Mouse (Mus musculus) left cerebral cortex, postnatal 14 days (tissue): ENCODE measurements at regions not wholly inside any gene's neighbourhood (a gene's known extent, or its start where the extent isn't known, plus 50 kb on each side); places are given as distances from the start of the nearest gene placed in this dataset.
A peak's percentile ranks its signal among the peaks of the same experiment; 100 is the strongest.

Experiments
- DNase-seq, 2 experiments: peaks; one replicate each; pipeline ENCODE4 v3.0.0; 2021 to 2022; ENCODE audit warnings: low spot score in 2 of 2, mixed read lengths in 1 of 2
- intact Hi-C: fragments of 180-260 bp; cut with DNase I; formaldehyde crosslinking; loops from one replicate; pipeline ENCODE4 v1.15.1; 2025

DNA sequence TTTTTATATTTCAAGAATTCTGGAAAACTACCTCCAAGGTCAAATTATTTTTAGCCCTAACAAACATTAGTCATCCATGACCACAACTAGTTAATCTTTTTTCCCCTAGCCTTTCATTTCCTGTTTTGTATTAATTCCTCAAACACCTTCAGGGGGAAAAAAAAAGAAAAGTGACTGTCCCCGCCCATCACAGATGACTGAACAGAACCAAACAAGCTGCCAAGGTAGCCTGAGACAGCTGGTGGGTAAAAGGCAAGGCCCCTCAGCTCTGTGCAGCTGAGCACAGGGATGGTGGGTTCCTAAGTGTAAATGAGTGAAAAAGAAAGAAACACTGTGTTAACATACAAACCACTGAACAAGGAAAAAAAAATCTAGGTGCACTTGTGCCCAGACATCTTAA lies 145.6 kb downstream of the Rpl36a-ps1 start:
- no peak for DNase-seq
- intact Hi-C loops = no loop called here

DNA sequence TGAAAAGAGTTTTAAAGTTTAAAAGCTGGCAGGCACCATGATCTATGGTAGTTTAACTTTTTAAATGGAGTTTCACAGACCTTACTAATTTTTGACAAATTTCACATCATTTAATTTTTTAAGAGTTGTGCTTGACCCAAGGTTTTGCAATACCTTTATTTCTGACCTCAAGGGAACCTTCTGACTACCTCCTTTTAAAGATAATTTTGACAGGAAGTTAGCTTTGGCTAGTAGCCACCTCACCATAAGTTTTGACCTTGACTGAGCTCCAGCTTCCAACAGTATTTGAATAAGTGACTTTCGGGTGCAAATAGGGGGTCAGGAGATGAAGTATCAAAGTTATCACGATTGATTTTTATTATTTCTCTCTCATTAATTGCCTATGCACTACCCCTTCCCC lies 149.9 kb downstream of the Rpl36a-ps1 start:
- DNase-seq = no peak
- intact Hi-C loops = no loop called here

DNA sequence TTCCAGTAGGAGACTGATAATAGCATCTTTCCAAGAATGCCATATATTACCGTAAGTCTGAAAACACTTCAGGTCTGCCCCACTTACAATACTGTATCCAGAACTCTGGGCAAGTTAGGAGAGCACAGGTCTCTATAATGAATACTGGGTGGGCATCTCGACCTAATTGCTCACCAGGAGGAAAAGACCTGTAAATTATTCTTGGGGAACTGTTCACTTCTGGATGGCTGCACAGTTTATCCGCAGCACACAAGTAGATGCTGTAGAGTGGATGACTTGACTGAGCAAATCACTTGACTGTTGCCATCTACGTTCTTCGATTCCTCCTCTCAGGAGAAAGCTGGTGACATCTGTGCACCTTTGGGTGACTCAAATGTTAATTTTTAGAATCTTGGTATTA lies 159.8 kb downstream of the Rpl36a-ps1 start:
- intact Hi-C loops = no loop called here
- no peak for DNase-seq

DNA sequence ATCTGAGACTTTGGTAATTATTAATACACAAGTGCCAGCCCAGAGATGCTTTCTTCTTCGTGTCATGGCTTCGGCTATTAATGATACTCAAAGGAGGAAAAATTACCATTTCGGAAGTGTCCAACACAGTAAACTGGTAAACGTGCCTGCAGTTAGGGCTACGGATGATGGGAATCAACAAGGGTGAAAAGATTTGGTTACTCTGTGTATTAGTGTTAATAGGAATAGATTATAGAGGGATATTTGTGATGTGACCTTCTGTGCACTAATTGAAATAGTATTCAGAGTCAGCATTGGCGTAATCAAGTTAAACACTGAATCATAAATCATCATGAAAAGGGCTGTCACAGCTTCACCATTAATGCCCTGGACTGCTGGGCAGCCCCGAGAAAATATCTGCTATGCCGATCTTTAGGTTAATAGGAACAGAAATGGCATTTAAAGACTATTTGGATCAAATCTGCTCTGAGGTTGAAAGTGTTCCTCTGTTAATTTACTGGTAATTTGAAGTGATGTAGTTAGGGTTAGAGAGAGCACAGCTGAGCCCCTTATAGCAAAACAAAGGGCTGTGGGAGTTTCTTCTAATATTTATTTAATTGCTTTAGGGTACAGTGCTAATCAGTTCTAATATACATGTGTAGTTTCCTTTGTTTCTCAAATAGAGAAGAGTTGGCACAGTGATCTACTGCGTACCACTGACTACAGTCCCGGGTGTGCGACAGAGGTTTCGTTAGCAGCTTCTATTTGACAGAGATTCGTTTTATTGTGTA lies 160.7 kb downstream of the Rpl36a-ps1 start:
- intact Hi-C loops = no loop called here
- no peak for DNase-seq

DNA sequence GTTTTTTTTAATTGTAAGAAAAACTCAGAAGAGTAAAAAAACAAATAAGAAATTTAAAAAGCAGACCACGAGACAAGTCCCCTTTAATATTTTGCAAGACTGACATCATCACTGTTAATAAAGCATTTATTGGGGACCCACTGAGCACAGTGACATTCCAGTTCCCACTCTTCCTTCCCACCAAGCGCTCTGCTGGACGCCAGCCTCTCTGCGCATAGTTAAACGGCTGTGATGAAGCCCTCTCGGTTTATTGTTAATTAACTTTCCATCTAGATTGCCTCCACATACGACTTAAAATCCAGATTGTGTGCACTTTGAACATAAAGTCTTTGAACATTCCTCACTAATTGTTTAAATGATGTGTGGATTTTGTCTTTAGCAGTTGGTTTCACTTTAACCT lies 161.7 kb downstream of the Rpl36a-ps1 start:
- intact Hi-C loops = no loop called here
- DNase-seq = no peak

DNA sequence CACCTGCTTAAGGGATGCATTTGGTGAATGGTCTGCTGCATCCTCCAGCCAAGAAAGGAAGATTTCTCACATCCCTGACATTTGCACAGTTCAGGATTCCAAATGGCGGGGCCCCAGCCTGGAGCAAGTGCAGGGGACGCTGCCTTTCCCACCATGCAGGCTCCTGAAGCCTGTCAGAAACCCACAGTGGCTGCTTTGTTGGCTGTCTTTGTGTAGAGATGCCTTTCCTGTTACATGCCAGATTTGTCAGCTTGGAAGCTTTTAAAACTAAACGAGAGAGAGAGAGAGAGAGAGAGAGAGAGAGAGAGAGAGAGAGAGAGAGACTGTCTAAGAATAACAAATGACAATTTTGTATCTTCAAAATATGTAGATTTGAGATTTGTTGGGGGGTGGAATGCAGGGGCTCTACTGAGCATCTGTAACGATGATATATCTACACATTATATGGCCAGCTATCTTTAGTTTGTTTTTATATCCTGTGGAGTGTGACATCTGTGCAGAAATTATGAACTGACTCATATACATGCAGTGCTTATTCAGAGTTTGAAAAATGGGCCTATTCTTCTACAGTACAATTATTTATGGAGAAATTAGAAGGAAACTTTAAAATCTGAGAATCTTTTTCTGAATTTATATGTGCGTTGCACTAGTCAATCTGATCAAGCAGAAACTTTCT lies 164.0 kb downstream of the Rpl36a-ps1 start:
- no peak for DNase-seq
- intact Hi-C loops = no loop called here

DNA sequence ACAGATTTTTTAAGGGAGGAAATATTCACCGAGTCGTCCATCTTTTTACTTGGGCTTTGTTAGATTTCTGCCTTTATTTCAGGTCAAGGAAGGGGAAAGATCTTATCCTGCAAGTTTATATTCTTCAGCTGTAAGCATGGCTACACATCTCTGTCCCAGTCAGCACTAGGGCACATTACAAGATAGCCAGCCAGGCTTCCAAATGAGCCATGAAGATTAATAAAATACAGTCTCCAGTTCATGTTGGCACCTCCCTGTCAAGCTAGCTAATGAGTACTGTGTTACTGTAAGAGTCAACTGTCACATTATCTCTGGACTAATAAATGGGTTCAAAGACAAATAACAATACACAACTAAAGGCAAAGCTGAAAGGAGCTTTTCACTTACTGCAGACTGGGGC lies 166.6 kb downstream of the Rpl36a-ps1 start:
- intact Hi-C loops = no loop called here
- no peak for DNase-seq

DNA sequence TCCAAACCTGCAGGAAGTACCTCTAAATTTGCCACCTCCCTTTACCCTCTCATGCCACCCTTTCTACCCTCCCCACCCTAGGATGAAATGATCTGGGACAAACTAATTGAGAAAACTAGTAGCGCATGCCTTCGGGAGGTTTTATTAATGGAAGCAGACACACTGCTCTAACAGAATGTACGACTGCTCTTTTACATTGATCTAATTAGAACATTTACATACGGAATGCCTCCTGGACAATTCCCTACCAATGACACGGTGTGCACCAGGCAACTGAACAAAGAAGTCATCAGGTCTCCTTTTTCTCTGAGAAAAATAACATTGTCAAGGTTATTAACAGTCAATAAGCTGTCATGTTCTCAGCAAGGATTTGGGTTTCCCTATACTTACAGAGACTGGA lies 180.5 kb downstream of the Rpl36a-ps1 start:
- intact Hi-C loops = no loop called here
- DNase-seq = no peak

DNA sequence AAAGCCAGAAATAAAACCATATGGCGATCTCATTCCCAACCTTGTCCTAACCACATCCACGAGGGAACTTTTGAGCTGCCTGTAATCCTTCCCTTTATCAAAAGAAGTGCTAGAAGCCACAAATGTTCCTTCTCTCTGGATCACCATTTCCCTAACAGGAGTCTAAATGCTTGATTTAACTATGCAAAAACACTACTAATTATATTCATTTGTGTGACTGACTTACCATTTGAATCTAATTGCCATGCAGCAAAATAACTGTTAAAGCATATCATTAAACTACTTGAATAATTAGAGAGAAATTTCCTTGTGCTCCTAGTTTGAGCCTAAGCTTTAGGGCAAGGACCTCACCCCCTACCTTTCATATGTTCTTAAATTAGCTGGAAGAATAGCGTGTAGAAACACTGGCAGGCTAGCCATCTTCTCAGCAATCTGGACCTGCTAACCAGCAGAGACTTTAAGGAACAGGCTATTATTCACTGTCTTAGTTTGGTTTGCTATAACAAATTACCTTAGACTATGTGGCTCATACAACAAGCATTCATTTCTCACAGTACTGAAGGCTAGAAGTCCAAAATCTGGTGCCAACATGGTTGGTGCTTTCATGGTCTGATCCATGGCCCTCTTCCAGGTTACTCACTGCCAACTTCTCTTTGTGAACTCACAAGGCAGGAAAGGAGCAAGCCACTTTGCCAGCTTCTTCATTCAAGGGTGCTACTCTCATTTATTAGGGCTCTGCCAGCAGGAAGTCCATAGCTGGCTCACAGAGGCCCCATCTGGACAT lies 183.7 kb downstream of the Rpl36a-ps1 start:
- intact Hi-C loops = no loop called here
- peak; percentile 25 to 32 for DNase-seq

DNA sequence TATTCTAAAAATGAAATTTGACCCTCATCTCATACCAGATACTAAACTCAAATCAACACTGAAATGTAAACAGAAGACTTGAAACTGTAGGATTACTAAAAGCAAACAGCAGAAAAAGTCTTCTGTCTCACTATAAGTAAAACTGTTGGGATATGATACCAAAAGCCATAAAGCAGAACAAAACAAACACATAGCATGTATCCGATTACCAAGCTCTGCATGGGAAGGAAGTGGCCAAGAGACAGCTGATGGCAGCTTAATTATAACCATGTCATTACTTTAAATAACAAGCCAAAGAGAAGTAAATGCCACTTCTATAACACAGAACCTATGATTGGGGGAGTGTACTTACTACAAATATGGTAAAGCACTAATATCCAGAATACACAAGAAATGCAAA lies 186.0 kb downstream of the Rpl36a-ps1 start:
- intact Hi-C loops = no loop called here
- no peak for DNase-seq

DNA sequence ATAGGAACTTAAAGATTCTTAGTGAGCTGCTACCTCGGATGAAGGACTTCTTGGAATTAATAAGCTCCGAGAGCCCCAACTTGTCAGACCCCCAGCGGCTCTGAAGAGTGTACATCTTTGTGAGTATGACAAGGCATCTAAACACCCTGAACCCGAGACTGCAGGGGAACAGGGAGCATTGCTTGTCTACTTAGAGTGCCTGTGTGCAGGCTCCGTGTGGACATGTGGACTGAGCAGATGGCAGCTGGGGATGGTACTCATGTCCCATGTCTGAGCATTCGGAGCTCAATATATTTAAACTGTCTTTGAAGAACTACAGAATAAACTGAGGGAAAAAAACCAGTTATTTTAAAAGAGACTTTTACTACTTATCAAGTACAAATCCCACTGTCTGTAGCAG lies 189.1 kb downstream of the Rpl36a-ps1 start:
- intact Hi-C loops = no loop called here
- DNase-seq = peak in 1 of 2 experiments; percentile 30

DNA sequence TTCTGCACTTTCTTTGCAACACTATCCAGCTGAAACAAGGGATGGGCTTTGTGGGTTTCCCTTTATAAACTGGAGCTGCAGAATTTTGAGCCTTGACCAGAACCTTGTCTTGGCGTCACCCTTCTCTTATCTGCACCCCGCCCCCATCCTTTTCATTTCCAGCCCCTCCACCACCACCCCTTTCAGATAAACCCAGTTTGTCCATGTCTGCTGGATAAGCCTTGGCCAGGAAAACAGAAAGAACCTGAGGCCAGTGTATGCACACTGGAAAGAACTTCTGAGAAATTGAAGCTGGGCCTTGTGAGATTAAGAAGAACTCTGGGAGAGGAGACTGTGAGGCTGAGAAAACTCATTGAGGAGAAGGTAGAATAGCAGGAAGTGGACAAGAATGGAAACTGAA lies 192.8 kb downstream of the Rpl36a-ps1 start:
- intact Hi-C loops = no loop called here
- no peak for DNase-seq

DNA sequence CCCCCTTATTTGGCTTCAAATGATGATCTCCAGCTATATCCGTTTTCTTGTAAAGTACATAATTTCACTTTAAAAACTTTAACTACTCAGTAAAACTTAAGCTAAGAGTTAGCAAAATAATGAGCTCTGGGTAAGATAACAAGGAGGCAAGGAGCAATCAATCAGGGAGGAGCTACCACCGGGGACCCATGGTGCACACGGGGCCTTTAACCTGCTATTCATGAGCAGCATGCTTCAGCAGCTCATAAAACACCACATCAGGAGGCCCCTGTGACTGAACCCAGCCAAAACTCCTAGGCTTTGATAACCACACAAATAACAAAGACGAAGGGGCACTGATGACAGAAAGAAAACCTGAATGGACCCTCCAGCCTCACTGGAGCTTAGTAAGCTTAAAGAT lies 202.1 kb downstream of the Rpl36a-ps1 start:
- no peak for DNase-seq
- intact Hi-C loops = no loop called here

DNA sequence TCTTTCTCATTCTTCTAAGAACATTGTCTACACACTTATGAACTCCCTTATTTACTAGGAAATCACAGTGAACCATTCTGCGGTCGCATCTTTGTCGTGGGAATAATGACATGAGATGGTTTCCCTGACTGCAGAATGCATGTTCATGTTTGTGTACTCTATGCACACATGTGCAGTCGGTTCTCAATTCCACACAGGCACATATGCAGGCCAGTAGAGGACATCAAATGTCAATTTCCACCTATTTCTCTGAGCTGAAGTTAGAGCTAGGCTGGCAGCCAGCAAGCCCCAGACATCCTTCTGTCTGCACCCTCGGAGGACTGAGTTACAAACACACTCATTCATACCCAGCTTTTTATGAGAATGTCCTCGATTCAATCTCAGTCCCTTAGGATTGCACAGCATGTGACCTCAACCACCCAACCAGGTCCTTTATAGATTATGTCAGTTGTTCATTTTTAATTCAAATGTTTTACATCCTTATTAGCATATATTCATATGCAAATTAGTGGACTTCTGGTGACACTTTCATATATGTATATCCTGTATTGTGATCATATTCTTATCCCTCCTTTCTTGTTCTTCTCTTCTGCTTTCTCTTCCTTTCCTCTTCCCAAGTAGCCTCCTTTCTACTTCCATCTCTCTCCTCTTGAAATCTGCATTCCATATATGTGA lies 202.7 kb downstream of the Rpl36a-ps1 start:
- no peak for DNase-seq
- intact Hi-C loops = no loop called here

DNA sequence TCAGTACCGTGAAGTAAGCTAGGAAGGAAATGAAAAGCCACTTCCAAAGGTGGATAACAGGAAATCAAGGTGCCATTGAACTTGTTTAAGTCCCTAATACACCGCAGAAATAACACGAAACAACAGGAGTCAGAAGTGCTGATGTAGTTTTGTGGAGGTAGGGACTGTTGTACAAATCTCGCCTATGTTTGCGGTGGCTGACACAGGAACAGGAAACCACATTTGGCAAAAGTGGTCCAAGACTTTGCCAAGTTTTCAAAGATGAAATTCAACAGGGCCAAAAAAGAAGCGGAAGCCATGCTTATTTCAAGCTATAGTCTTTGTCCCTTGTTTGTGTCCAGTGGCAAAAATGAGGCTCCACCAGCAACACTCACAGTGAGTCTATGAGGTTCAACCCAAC lies 204.3 kb downstream of the Rpl36a-ps1 start:
- intact Hi-C loops = no loop called here
- no peak for DNase-seq

DNA sequence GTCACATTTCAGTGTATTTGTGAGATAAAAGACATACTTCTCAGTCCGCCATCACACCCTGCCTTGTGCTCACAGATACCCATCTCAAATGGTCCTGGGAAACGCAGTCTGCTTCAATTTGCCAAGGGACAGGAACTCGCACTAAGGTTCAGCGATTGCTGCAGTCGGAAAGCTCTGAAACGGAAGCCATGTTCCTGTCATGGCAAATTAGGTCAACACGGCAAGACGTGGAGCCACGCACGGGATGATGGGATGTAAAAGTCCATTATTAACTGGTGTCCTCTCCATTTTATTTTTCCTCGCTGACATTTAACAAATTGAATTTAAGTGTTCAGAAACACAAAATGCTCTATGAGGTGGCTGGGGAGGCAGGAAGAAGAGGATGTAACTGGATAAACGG lies 212.4 kb downstream of the Rpl36a-ps1 start:
- intact Hi-C loops = no loop called here
- no peak for DNase-seq

DNA sequence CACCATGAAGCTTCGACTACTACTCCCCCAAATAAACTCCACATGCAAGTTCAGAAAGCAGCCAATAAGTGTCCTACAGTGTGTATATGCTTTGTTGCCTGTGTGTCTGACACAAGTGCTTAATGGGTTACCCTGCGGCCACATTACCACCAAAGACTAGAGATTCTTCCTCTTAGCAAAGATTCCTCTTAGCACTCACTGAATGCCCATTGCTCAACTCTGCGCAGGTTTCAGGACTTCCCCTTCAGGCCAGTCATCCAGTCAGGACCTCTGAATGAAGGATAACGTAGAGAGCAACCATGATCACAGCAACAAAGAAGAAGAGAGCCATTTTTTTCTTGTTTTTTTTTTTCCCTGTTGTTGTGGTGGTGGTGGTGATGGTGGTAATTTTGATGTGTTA lies 222.0 kb downstream of the Rpl36a-ps1 start:
- intact Hi-C loops = no loop called here

DNA sequence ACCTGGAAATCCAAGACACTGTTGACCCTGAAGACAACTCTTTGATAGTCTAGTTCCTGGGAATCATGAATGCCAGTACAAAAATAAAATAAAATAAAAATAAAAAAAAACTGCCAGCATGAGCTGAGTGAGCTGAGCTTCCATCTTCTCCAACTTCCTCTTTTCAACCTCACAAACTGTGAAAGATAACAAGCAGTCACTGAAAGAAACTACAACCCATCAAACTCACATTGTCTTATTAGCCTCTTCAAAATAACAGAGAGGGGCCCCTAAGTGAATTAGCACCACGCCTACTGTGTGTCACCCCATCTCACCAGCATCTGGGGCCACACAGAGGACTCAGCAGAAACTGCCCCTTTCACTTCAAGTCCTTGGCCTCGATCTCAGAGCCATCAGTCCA lies 225.3 kb downstream of the Rpl36a-ps1 start:
- no peak for DNase-seq
- intact Hi-C loops = no loop called here

More for the DNA sequence above, 222.0 kb downstream of the Rpl36a-ps1 start:
- no peak for DNase-seq

DNA sequence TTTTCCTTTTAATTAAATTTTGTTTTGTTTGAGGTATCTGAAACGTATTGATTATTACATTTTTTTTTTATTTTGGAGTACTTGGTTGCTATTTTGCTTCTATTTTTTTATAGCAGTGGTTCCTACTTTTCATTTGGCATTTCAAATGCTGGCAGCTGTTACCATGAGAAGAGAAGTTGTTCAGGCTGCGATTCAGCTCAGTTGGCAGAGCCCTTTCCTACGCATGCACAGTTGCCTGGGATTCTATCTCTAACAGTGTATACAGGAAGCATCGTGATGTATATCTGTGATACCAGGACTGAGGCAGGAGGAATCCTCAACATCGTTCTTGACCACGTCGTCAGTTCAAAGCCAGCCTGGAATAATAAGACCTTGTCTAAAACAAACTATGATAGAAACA lies 226.6 kb downstream of the Rpl36a-ps1 start:
- peak; percentile 6 to 33 for DNase-seq
- intact Hi-C loops = no loop called here

DNA sequence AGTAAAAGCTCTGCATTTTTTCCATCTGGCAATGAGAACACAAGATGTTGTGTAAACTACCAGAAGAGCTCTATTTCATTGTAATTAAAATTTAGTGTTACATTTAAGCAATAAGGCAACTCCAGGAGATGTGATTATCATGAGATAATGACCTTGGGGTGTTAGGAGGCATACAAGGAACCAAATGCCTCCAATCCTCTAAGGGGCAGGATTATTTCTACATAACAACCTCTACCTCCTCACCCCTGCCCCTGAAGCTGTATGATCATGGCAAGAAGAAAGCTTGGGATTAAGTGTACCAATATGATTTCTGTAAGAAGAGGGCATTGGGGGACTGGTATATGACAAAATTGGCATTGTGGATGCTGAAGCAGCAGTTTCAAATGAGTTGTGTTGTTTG lies 228.8 kb downstream of the Rpl36a-ps1 start:
- intact Hi-C loops = no loop called here
- DNase-seq = no peak
